Mouse (Mus musculus) megakaryocyte-erythroid progenitor cell, adult 5-6 weeks (primary cell): ENCODE data around the gene Strip1. TPM values are rescaled to one million over a fixed set of nuclear protein-coding genes. Genes with fewer than 3 reads are reported as not detected.
A peak's percentile ranks its signal among the peaks of the same experiment; 100 is the strongest.

ENCODE experiments used
- ATAC-seq: replicated peaks from 2 replicates; pipeline ENCODE4 v1.8.0; 2016; ENCODE audit warnings: mild to moderate bottlenecking, inconsistent platforms; ENCODE audit not compliant: severe bottlenecking, poor library complexity, low FRiP score, low TSS enrichment
- total RNA-seq, 2 experiments: library from RNA; stranded (forward) in 1 of 2; stranded (reverse) in 1 of 2; fragments of 200-1000, 215-1000 nt in 1 of 2; fragments of >200 nt in 1 of 2; fragmentation: Nextera tagmentation in 1 of 2; gene quantifications; 2 replicates each; pipeline ENCODE4 v1.2.3; 2014 to 2017

The Strip1 gene
- total RNA-seq, 2 experiments from 2014 or later = 16.9 to 19.9 TPM

- ATAC-seq = peak; percentile 39
These were observed 592 bp downstream of the Strip1 start, which contains the start of gene Gm10961 for GRCm38 (mm10) chr3:107630682-107631522. TSS of gene Gm10961 (plus strand) at chr3:107631322.

DNA sequence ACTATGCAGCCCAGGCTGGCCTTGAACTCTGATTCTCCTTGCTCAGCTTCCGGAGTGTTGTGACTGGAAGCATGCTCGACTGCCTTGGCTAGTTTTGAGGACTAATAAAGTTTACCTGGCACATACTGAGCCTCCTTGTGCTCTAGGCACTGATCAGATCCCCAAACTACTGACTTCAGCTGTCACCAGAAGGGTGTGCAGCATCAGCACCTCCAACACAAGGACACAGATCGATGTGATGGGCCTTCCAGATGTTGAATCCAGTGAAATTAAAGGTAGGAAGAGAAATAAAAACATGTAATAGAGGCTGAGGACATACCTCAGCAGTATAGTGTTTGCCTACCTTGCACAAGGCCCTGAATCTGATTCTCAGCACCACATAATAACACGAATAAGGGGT lies 2.1 kb downstream of the Strip1 start:
- ATAC-seq = no peak

GRCm38 (mm10) chr3:107628551-107628950 lies 2.9 kb downstream of the Strip1 start:
- no peak for ATAC-seq

DNA sequence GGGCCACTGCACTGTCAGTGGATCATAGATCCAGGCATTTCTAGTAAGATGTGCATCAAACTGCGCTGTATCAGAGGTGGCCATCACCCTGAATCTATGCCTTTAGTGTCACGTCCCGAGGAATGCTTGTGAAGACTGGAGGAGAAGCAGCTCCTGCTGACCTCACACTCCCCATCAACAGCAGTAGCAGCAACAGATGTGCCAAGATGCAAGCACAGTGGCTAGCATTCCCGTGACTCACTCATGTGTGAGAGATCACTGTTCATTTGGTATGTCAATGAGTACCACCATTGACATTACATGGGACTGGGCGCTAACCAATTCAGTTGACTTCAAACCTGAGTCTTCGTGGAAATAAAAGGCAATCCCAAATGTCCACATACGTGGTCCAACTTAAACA lies 3.9 kb downstream of the Strip1 start:
- no peak for ATAC-seq

GRCm38 (mm10) chr3:107626751-107627150 lies 4.7 kb downstream of the Strip1 start:
- ATAC-seq = no peak

- ATAC-seq = no peak
These were observed 6.0 kb downstream of the Strip1 start for GRCm38 (mm10) chr3:107625536-107625935.

GRCm38 (mm10) chr3:107624424-107624823 lies 7.1 kb downstream of the Strip1 start:
- no peak for ATAC-seq

- no peak for ATAC-seq
These were observed 9.0 kb downstream of the Strip1 start for GRCm38 (mm10) chr3:107622537-107622936.

DNA sequence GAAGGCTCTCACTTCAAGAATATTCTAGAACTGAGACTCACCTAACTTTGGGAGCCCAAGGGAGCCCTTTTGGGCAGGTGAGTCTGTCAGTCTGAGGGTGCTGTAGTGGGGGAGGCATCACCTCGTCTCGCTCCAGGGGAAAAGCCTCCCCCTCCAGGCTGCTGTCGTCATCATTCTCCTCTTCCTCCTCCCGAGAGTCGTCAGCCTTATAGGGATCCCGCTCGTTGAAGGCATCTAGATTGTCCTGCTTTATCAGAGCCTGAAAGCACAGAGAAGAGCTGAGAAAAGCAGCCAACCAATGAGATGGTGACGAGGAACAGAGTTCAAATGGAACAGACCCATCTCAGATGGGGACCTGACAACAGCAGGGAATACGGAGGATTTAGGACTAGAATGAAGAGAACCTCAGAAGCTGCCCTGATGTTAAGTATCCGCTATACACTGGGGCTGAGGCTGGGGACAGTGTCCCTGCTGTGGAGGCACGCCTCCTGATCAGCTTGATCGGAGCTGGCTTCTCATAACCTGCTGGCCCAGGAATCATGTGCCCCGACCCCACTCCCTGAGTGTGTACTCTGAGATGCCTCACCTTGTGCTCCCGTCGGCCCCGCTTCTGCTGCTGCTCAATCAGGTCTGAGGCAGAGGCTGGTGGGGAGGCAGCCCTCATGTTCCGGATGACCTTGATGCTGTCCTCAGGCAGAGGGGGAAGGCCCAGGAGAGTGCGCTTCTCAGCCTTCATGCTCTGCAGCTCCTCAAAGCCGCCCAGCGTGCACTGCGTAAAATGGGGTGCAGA lies 10.0 kb downstream of the Strip1 start:
- no peak for ATAC-seq

DNA sequence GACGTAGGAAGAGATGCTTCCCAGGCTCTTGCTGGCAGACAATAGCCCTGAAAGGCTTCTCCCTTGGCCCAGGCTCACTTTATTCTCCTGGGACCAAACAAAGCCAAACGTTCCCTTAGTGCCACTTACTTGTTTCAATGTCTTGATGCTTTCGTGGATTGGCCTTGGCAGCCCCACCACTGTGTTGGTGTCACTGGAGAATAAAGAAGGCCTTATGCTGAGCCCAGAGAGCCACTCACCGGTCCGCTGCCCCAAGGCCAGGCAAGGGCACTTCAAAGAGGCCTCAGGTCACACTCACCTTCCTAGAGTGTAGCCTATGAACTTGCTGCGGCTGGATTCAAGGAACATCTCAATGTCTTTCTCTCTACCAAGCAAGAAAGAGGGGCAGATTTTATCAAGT lies 11.6 kb downstream of the Strip1 start:
- no peak for ATAC-seq

GRCm38 (mm10) chr3:107617800-107618199 lies 13.7 kb downstream of the Strip1 start:
- ATAC-seq = no peak

GRCm38 (mm10) chr3:107612902-107613525 lies 18.5 kb downstream of the Strip1 start:
- ATAC-seq = peak; percentile 83

GRCm38 (mm10) chr3:107611394-107611793 lies 20.1 kb downstream of the Strip1 start:
- ATAC-seq = no peak

- ATAC-seq = no peak
These were observed 22.1 kb downstream of the Strip1 start for GRCm38 (mm10) chr3:107609376-107609775.

- ATAC-seq = no peak
These were observed 22.7 kb downstream of the Strip1 start for GRCm38 (mm10) chr3:107608808-107609207.

- no peak for ATAC-seq
These were observed 24.3 kb downstream of the Strip1 start for GRCm38 (mm10) chr3:107607221-107607620.

DNA sequence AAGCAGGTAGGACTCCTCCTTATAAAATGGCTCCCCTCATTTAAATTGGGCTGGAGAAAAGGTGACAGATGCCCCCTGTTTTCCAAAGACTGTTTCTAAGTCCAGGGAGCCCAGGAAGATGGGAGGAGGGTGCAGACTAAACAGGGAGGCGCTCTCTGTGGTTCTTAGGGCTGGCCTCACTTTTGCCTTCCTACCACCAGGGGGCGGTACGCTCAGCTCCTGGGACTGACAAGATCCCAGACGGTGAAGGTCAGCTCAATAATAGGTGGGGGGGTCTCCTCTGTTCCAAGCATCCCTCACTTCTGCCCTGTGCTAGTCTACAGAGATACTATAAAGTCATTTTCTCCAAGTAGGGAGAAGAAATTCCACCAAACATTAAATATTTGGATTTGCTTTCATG lies 26.2 kb downstream of the Strip1 start:
- ATAC-seq = peak; percentile 69

GRCm38 (mm10) chr3:107600127-107600526 lies 31.4 kb downstream of the Strip1 start:
- ATAC-seq = no peak

GRCm38 (mm10) chr3:107597586-107598389 lies 33.7 kb downstream of the Strip1 start:
- no peak for ATAC-seq
